Mouse (Mus musculus) ES-Bruce4 (cell line): ENCODE measurements around the gene Me1. TPM values are rescaled to one million over a fixed set of nuclear protein-coding genes. Genes with fewer than 3 reads are reported as not detected.
A peak's percentile ranks its signal among the peaks of the same experiment; 100 is the strongest.

Experiments used
- H3K27ac ChIP-seq: 2 replicates; pipeline ENCODE4 v1.5.1; 2012; ENCODE audit warnings: low read length, inconsistent platforms; ENCODE audit not compliant: insufficient read depth
- H3K27me3 ChIP-seq: 2 replicates; pipeline ENCODE4 v1.6.1; 2012; ENCODE audit warnings: mild to moderate bottlenecking, low read length, inconsistent platforms; ENCODE audit not compliant: control insufficient read depth, poor library complexity, insufficient read depth, severe bottlenecking
- H3K36me3 ChIP-seq: 2 replicates; pipeline ENCODE4 v1.6.1; 2012; ENCODE audit warnings: inconsistent platforms, mild to moderate bottlenecking, low read length, moderate library complexity; ENCODE audit not compliant: control insufficient read depth, poor library complexity, insufficient read depth, severe bottlenecking
- H3K4me1 ChIP-seq: one replicate; pipeline ENCODE4 v1.8.1; 2011; ENCODE audit warnings: low read length; ENCODE audit not compliant: control insufficient read depth, insufficient read depth
- H3K4me3 ChIP-seq: 2 replicates; pipeline ENCODE4 v1.5.1; 2011; ENCODE audit warnings: low read depth, mild to moderate bottlenecking, low read length
- H3K9ac ChIP-seq: 2 replicates; pipeline ENCODE4 v1.6.1; 2012; ENCODE audit warnings: low read depth, mild to moderate bottlenecking, inconsistent platforms; ENCODE audit not compliant: poor library complexity, severe bottlenecking
- H3K9me3 ChIP-seq: replicated peaks from 2 replicates; pipeline ENCODE4 v1.6.1; 2012; ENCODE audit warnings: mild to moderate bottlenecking, low read length, inconsistent platforms; ENCODE audit not compliant: control insufficient read depth, poor library complexity, insufficient read depth, severe bottlenecking
- CTCF ChIP-seq: IDR thresholded peaks from one replicate; pipeline ENCODE4 v1.8.1; 2011; ENCODE audit warnings: low read depth, low read length
- EP300 ChIP-seq: IDR thresholded peaks from 2 replicates; pipeline ENCODE4 v1.6.1; 2011; ENCODE audit warnings: low read depth, low read length; ENCODE audit not compliant: insufficient read depth
- POLR2A ChIP-seq: IDR thresholded peaks from one replicate; pipeline ENCODE4 v1.8.1; 2011; ENCODE audit warnings: low read length; ENCODE audit not compliant: insufficient read depth
- polyA plus RNA-seq: library from polyadenylated mRNA; stranded (reverse); fragments of >200 nt; gene quantifications from 2 replicates; pipeline ENCODE4 v1.2.4, GENCODE M21; 2011; ENCODE audit warnings: low read depth; ENCODE audit not compliant: missing spikeins, insufficient read depth, insufficient read length

Gene Me1
- polyA plus RNA-seq, 1 experiment = 25.2 TPM

GRCm38 (mm10) chr9:86592676-86593668 is 102.8 kb downstream of the Me1 start:
- Histone ChIP-seq H3K9ac (no peak overlapping the region), H3K4me3 (no peak overlapping the region), H3K4me1 (no peaks in the 10 kb centered on the region), H3K27ac (no peak overlapping the region), H3K27me3 (no peaks in the 10 kb centered on the region), H3K9me3 (no peaks in the 10 kb centered on the region), H3K36me3 (no peaks in the 10 kb centered on the region)
- TF ChIP-seq CTCF (no peak), POLR2A (no peak), EP300 (no peak)

GRCm38 (mm10) chr9:86587019-86587795 is 108.5 kb downstream of the Me1 start:
- Histone ChIP-seq H3K27me3 (no peaks in the 10 kb centered on the region), H3K4me1 (peaks cover 3% of the 10 kb centered on the region), H3K9ac (no peak overlapping the region), H3K9me3 (no peaks in the 10 kb centered on the region), H3K27ac (no peak overlapping the region), H3K4me3 (no peak overlapping the region), H3K36me3 (no peaks in the 10 kb centered on the region)
- TF ChIP-seq EP300 (no peak), POLR2A (no peak), CTCF (no peak)

GRCm38 (mm10) chr9:86583740-86584139 is 112.0 kb downstream of the Me1 start:
- TF ChIP-seq CTCF = peak; percentile 91
- TF ChIP-seq EP300 = no peak
- peaks cover 3% of the 10 kb centered on the region for H3K4me1 ChIP-seq
- H3K27me3 ChIP-seq = no peaks in the 10 kb centered on the region
- H3K4me3 ChIP-seq = no peak overlapping the region
- no peak overlapping the region for H3K27ac ChIP-seq
- no peaks in the 10 kb centered on the region for H3K36me3 ChIP-seq
- H3K9ac ChIP-seq = no peak overlapping the region
- no peaks in the 10 kb centered on the region for H3K9me3 ChIP-seq

- no peaks in the 10 kb centered on the region for H3K9me3 ChIP-seq
- TF ChIP-seq CTCF = no peak
- TF ChIP-seq POLR2A = no peak
- TF ChIP-seq EP300 = no peak
Measured at GRCm38 (mm10) chr9:86579657-86580056, 116.1 kb downstream of the Me1 start.

GRCm38 (mm10) chr9:86575178-86575577 is 120.6 kb downstream of the Me1 start:
- TF ChIP-seq POLR2A = no peak
- no peak for TF ChIP-seq CTCF
- no peak for TF ChIP-seq EP300
- Histone ChIP-seq H3K27me3 (no peaks in the 10 kb centered on the region), H3K36me3 (0 out of 2 replicates have a peak, but pooled peaks cover 3% of the 10 kb centered on the region)

More at GRCm38 (mm10) chr9:86579657-86580056, 116.1 kb downstream of the Me1 start:
- Histone ChIP-seq H3K4me3 (no peak overlapping the region), H3K4me1 (no peaks in the 10 kb centered on the region), H3K27me3 (no peaks in the 10 kb centered on the region), H3K36me3 (no peaks in the 10 kb centered on the region), H3K9ac (no peak overlapping the region), H3K27ac (no peak overlapping the region)

More at GRCm38 (mm10) chr9:86575178-86575577, 120.6 kb downstream of the Me1 start:
- Histone ChIP-seq H3K9ac (no peak overlapping the region), H3K9me3 (no peaks in the 10 kb centered on the region), H3K4me1 (no peaks in the 10 kb centered on the region), H3K4me3 (no peak overlapping the region), H3K27ac (no peak overlapping the region)
